Mouse (Mus musculus) hindbrain, embryonic 11.5 days (tissue): Measurements from ENCODE around the gene Vti1a. TPM values are rescaled to one million over a fixed set of nuclear protein-coding genes. Genes with fewer than 3 reads are reported as not detected.

Experiments
- ATAC-seq: fragments of 200-750 bp; cut with Nextera tagmentation; 2 replicates; pipeline ENCODE4 v1.8.0; 2017; ENCODE audit warnings: mild to moderate bottlenecking, moderate TSS enrichment, moderate library complexity; ENCODE audit not compliant: low FRiP score
- DNase-seq: peaks from one replicate; pipeline ENCODE4 v3.0.0-alpha.2; 2015; ENCODE audit warnings: low spot score
- H3K27ac ChIP-seq: fragments of 300-500 bp; sonication (generic); 2 replicates; pipeline ENCODE4 v1.5.1; 2014; ENCODE audit warnings: mild to moderate bottlenecking, low read depth, low read length
- H3K27me3 ChIP-seq: fragments of 300-500 bp; sonication (generic); 2 replicates; pipeline ENCODE4 v1.6.1; 2014; ENCODE audit warnings: mild to moderate bottlenecking, low read length, moderate library complexity, mixed read lengths; ENCODE audit not compliant: control insufficient read depth, insufficient read depth
- H3K36me3 ChIP-seq: fragments of 300-500 bp; sonication (generic); 2 replicates; pipeline ENCODE4 v1.6.1; 2014; ENCODE audit warnings: mild to moderate bottlenecking, low read length, moderate library complexity, mixed read lengths; ENCODE audit not compliant: control insufficient read depth, insufficient read depth
- H3K4me1 ChIP-seq: fragments of 300-500 bp; sonication (generic); replicated peaks from 2 replicates; pipeline ENCODE4 v1.6.1; 2014; ENCODE audit warnings: low read length, mixed read lengths; ENCODE audit not compliant: control insufficient read depth, insufficient read depth
- H3K4me2 ChIP-seq: fragments of 300-500 bp; sonication (generic); replicated peaks from 2 replicates; pipeline ENCODE4 v1.6.1; 2014; ENCODE audit warnings: mild to moderate bottlenecking, low read depth, low read length
- H3K4me3 ChIP-seq: fragments of 300-500 bp; sonication (generic); 2 replicates; pipeline ENCODE4 v1.5.1; 2014; ENCODE audit warnings: low read depth, low read length
- H3K9ac ChIP-seq: fragments of 300-500 bp; sonication (generic); 2 replicates; pipeline ENCODE4 v1.6.1; 2014; ENCODE audit warnings: low read depth, low read length
- H3K9me3 ChIP-seq: fragments of 300-500 bp; sonication (generic); 2 replicates; pipeline ENCODE4 v1.6.1; 2016; ENCODE audit warnings: low read length; ENCODE audit not compliant: control insufficient read depth
- WGBS: fragments of 180-500 bp; shearing (Covaris S2); extraction: QIAGEN DNeasy Blood & Tissue Kit; methylation state at CpG from one replicate; pipeline ENCODE4 v1.1.7; 2014; 5-methylcytosine and 5-hydroxymethylcytosine counted together
- polyA plus RNA-seq: library from polyadenylated mRNA; unstranded; fragments of >200 nt; fragmentation: Nextera tagmentation; extraction: Ambion mirVana; gene quantifications from 2 replicates; pipeline ENCODE4 v1.2.1, GENCODE M21; 2014

Gene Vti1a
- polyA plus RNA-seq, 1 experiment from 2014 or later: 27.8 TPM

GRCm38 (mm10) chr19:55408486-55408885 is 92.4 kb downstream of the Vti1a start:
- DNase-seq: no peak
- no peak overlapping the region for H3K27ac ChIP-seq
- no peak overlapping the region for H3K9ac ChIP-seq
- ATAC-seq: no peak
- no peaks in the 10 kb centered on the region for H3K9me3 ChIP-seq
- 0 out of 2 replicates have a peak, but pooled peaks cover 2% of the 10 kb centered on the region for H3K4me1 ChIP-seq
- H3K27me3 ChIP-seq: no peaks in the 10 kb centered on the region
- no peak overlapping the region for H3K4me2 ChIP-seq
- no peak overlapping the region for H3K4me3 ChIP-seq
- 48% methylated on average over 6 of the region's 6 CpGs for WGBS
- no peaks in the 10 kb centered on the region for H3K36me3 ChIP-seq

- Histone ChIP-seq H3K9me3 (no peaks in the 10 kb centered on the region), H3K36me3 (no peaks in the 10 kb centered on the region), H3K9ac (no peak overlapping the region), H3K27me3 (no peaks in the 10 kb centered on the region), H3K27ac (no peak overlapping the region), H3K4me3 (no peak overlapping the region), H3K4me1 (0 out of 2 replicates have a peak, but pooled peaks cover 2% of the 10 kb centered on the region), H3K4me2 (no peak overlapping the region)
- 89% methylated on average over 11 of the region's 11 CpGs for WGBS
- ATAC-seq (no peak), DNase-seq (no peak)
These were observed 95.3 kb downstream of the Vti1a start for GRCm38 (mm10) chr19:55411415-55411814.

GRCm38 (mm10) chr19:55411894-55412293 is 95.8 kb downstream of the Vti1a start:
- H3K4me3 ChIP-seq: no peak overlapping the region
- H3K4me2 ChIP-seq: no peak overlapping the region
- H3K9me3 ChIP-seq: no peaks in the 10 kb centered on the region
- H3K4me1 ChIP-seq: 0 out of 2 replicates have a peak, but pooled peaks cover 2% of the 10 kb centered on the region
- H3K36me3 ChIP-seq: no peaks in the 10 kb centered on the region
- no peak overlapping the region for H3K9ac ChIP-seq
- ATAC-seq (no peak), DNase-seq (no peak)
- H3K27ac ChIP-seq: no peak overlapping the region
- WGBS: 56% methylated on average over 2 of the region's 2 CpGs
- H3K27me3 ChIP-seq: no peaks in the 10 kb centered on the region

GRCm38 (mm10) chr19:55414050-55414449 is 98.0 kb downstream of the Vti1a start:
- H3K4me2 ChIP-seq: no peak overlapping the region
- H3K9ac ChIP-seq: no peak overlapping the region
- WGBS: 43% methylated on average over 8 of the region's 8 CpGs
- H3K4me3 ChIP-seq: no peak overlapping the region
- peak; percentile 75 for DNase-seq
- H3K4me1 ChIP-seq: 0 out of 2 replicates have a peak, but pooled peaks cover 2% of the 10 kb centered on the region
- H3K9me3 ChIP-seq: no peaks in the 10 kb centered on the region
- no peaks in the 10 kb centered on the region for H3K27me3 ChIP-seq
- no peak overlapping the region for H3K27ac ChIP-seq
- no peaks in the 10 kb centered on the region for H3K36me3 ChIP-seq
- ATAC-seq: no peak

GRCm38 (mm10) chr19:55418756-55419155 is 102.7 kb downstream of the Vti1a start:
- Histone ChIP-seq H3K27ac (no peak overlapping the region), H3K27me3 (no peaks in the 10 kb centered on the region), H3K4me3 (no peak overlapping the region), H3K4me2 (no peak overlapping the region), H3K4me1 (peaks cover 4% of the 10 kb centered on the region; the same call in 1 of the 2 replicates), H3K9ac (no peak overlapping the region), H3K9me3 (no peaks in the 10 kb centered on the region), H3K36me3 (no peaks in the 10 kb centered on the region)
- ATAC-seq (no peak), DNase-seq (no peak)
- WGBS: 37% methylated on average over 3 of the region's 3 CpGs

GRCm38 (mm10) chr19:55419961-55420360 is 103.9 kb downstream of the Vti1a start:
- H3K36me3 ChIP-seq: no peaks in the 10 kb centered on the region
- DNase-seq: no peak
- H3K27me3 ChIP-seq: no peaks in the 10 kb centered on the region
- H3K9me3 ChIP-seq: no peaks in the 10 kb centered on the region
- no peak overlapping the region for H3K4me2 ChIP-seq
- no peak overlapping the region for H3K4me3 ChIP-seq
- no peak overlapping the region for H3K27ac ChIP-seq
- no peak for ATAC-seq
- WGBS: 67% methylated on average over 3 of the region's 3 CpGs
- H3K9ac ChIP-seq: no peak overlapping the region
- H3K4me1 ChIP-seq: peaks cover 4% of the 10 kb centered on the region; the same call in 1 of the 2 replicates

GRCm38 (mm10) chr19:55421816-55422215 is 105.7 kb downstream of the Vti1a start:
- Histone ChIP-seq H3K9ac (no peak overlapping the region), H3K4me1 (peaks cover 4% of the 10 kb centered on the region; the same call in 1 of the 2 replicates), H3K27ac (no peak overlapping the region), H3K36me3 (no peaks in the 10 kb centered on the region), H3K9me3 (no peaks in the 10 kb centered on the region), H3K27me3 (no peaks in the 10 kb centered on the region), H3K4me3 (no peak overlapping the region), H3K4me2 (no peak overlapping the region)
- ATAC-seq: no peak
- WGBS: 90% methylated on average over 5 of the region's 5 CpGs
- DNase-seq: no peak

- Histone ChIP-seq H3K9me3 (no peaks in the 10 kb centered on the region), H3K9ac (no peak overlapping the region), H3K27me3 (no peaks in the 10 kb centered on the region), H3K27ac (peak overlapping the region; percentile 27; the same call in 1 of the 2 replicates), H3K4me1 (peaks cover 4% of the 10 kb centered on the region; the same call in 1 of the 2 replicates), H3K4me3 (no peak overlapping the region), H3K36me3 (no peaks in the 10 kb centered on the region), H3K4me2 (no peak overlapping the region)
- ATAC-seq: peak; percentile 64; the same call in 1 of the 2 replicates
- peak; percentile 57 for DNase-seq
- 55% methylated on average over 18 of the region's 18 CpGs for WGBS
These were observed 106.4 kb downstream of the Vti1a start for GRCm38 (mm10) chr19:55422311-55423064.
